Mouse (Mus musculus): ENCODE measurements at regions not wholly inside any gene's neighbourhood (a gene's known extent, or its start where the extent isn't known, plus 50 kb on each side); places are given as distances from the start of the nearest gene placed in this dataset.
A peak's percentile ranks its signal among the peaks of the same experiment; 100 is the strongest.

GRCm38 (mm10) chr19:36681056-36681455 is 55.4 kb downstream of the Ppp1r3c start:
- DNase-seq (ENCODE audit: low spot score), result no peak

GRCm38 (mm10) chr19:36680322-36680721 is 56.1 kb downstream of the Ppp1r3c start:
- DNase-seq (ENCODE audit: low spot score), result no peak

- peak; percentile 59 for DNase-seq (ENCODE audit: low spot score)
Measured at GRCm38 (mm10) chr19:36679028-36679820, 57.2 kb downstream of the Ppp1r3c start.

GRCm38 (mm10) chr19:36678382-36679027 is 57.9 kb downstream of the Ppp1r3c start:
- DNase-seq (ENCODE audit: low spot score), result no peak

- DNase-seq (ENCODE audit: low spot score), result no peak
Measured at GRCm38 (mm10) chr19:36677101-36678081, 59.1 kb downstream of the Ppp1r3c start.

GRCm38 (mm10) chr19:36674946-36675345 is 61.5 kb downstream of the Ppp1r3c start:
- DNase-seq (ENCODE audit: low spot score), result no peak

- DNase-seq (ENCODE audit: low spot score), result no peak
Measured at GRCm38 (mm10) chr19:36670813-36671212, 65.6 kb downstream of the Ppp1r3c start.
